In genomic region chr4:95865251-95865650, GRCm38 (mm10) we compare ENCODE assay signal across 26 mouse cellular contexts.
DNase-seq lines count a peak whose midpoint lies in the region; ATAC-seq and TF ChIP-seq lines count a peak whose summit lies in the region.
"Had no signal": no experiment of that assay in that cellular context is flagged by ENCODE, and none has a peak within 500 bp of the region (broad histone marks: within the 10 kb centered on the region; RNA-seq: fewer than 3 reads in every experiment).

No protein-coding gene starts in this region.

- ATAC-seq in erythroblast, adult 5-6 weeks (replicated peaks; ENCODE audit: low FRiP score, poor library complexity, severe bottlenecking) = no peak
- no peak for ATAC-seq in midbrain, embryonic 16.5 days
- ATAC-seq: intestine, embryonic 16.5 days; midbrain, embryonic 15.5 days had no signal

- peak; percentile 58 for DNase-seq in adrenal gland, adult 2 months
- no peak for DNase-seq in adrenal gland, adult 18-20 months (ENCODE audit: low spot score in 2 of 2)
- DNase-seq in layer of hippocampus, adult 2 months (ENCODE audit: low spot score in 2 of 2) = no peak
- no peak for DNase-seq in layer of hippocampus, postnatal 25 days (ENCODE audit: extremely low spot score in 1 of 2, low spot score in 1 of 2)
- peak; percentile 30 for DNase-seq in adrenal gland, postnatal 25 days
- DNase-seq: cerebellum, adult 9-10 months; forebrain, postnatal 0 days; gastrocnemius, postnatal 14 days; heart, postnatal 4 days; kidney, adult 8-10 months; kidney, postnatal 10 days; layer of hippocampus, adult 9-11 months; thymus, postnatal 4 days had no signal

- H3K4me3 ChIP-seq in layer of hippocampus, adult 2 months = no peak overlapping the region
- no peak overlapping the region for H3K4me3 ChIP-seq in midbrain, embryonic 16.5 days (ENCODE audit: low read depth, low read length)
- H3K4me3 ChIP-seq: embryonic facial prominence, embryonic 13.5 days; forebrain, embryonic 12.5 days; hindbrain, embryonic 13.5 days; liver, embryonic 15.5 days; lung, embryonic 15.5 days; midbrain, embryonic 10.5 days; midbrain, embryonic 15.5 days; neural tube, embryonic 13.5 days had no signal

- H3K9me3 ChIP-seq in midbrain, embryonic 16.5 days (replicated peaks; ENCODE audit: control insufficient read depth, low read length, poor library complexity, severe bottlenecking) = no peaks in the 10 kb centered on the region
- H3K9me3 ChIP-seq: embryonic facial prominence, embryonic 13.5 days; forebrain, embryonic 12.5 days; hindbrain, embryonic 13.5 days; liver, embryonic 15.5 days; lung, embryonic 15.5 days; midbrain, embryonic 10.5 days; midbrain, embryonic 15.5 days; neural tube, embryonic 13.5 days had no signal

- peak overlapping the region; percentile 64 for H3K27ac ChIP-seq in layer of hippocampus, adult 2 months
- H3K27ac ChIP-seq in midbrain, embryonic 16.5 days (ENCODE audit: low read length) = no peak overlapping the region
- H3K27ac ChIP-seq: embryonic facial prominence, embryonic 13.5 days; forebrain, embryonic 12.5 days; hindbrain, embryonic 13.5 days; liver, embryonic 15.5 days; lung, embryonic 15.5 days; midbrain, embryonic 10.5 days; midbrain, embryonic 15.5 days; neural tube, embryonic 13.5 days had no signal

- no peak overlapping the region for H3K4me2 ChIP-seq in midbrain, embryonic 16.5 days (ENCODE audit: low read length)
- H3K4me2 ChIP-seq: embryonic facial prominence, embryonic 13.5 days; forebrain, embryonic 12.5 days; heart, embryonic 11.5 days; hindbrain, embryonic 13.5 days; liver, embryonic 15.5 days; lung, embryonic 15.5 days; midbrain, embryonic 15.5 days; neural tube, embryonic 13.5 days had no signal

- no peaks in the 10 kb centered on the region for H3K4me1 ChIP-seq in midbrain, embryonic 16.5 days (ENCODE audit: control insufficient read depth, insufficient read depth, low read length)
- H3K4me1 ChIP-seq: liver, embryonic 15.5 days; midbrain, embryonic 10.5 days; midbrain, embryonic 15.5 days had no signal

- 72% methylated on average over 5 of the region's 5 CpGs for WGBS in midbrain, embryonic 16.5 days

- no peak for TF ChIP-seq CTCF in layer of hippocampus, adult 2 months (conservative IDR thresholded peaks at IDR 0.05)

- no peak overlapping the region for H3K9ac ChIP-seq in midbrain, embryonic 16.5 days (ENCODE audit: low read depth, low read length)
- H3K9ac ChIP-seq: embryonic facial prominence, embryonic 13.5 days; forebrain, embryonic 12.5 days; forebrain, postnatal 0 days; liver, embryonic 15.5 days; lung, embryonic 15.5 days; midbrain, embryonic 15.5 days; neural tube, embryonic 13.5 days had no signal

- no peaks in the 10 kb centered on the region for H3K27me3 ChIP-seq in midbrain, embryonic 16.5 days (ENCODE audit: control insufficient read depth, insufficient read depth, low read depth, low read length)
- H3K27me3 ChIP-seq: CH12.LX; embryonic facial prominence, embryonic 13.5 days; forebrain, embryonic 12.5 days; hindbrain, embryonic 13.5 days; liver, embryonic 15.5 days; lung, embryonic 15.5 days; midbrain, embryonic 15.5 days; neural tube, embryonic 13.5 days had no signal

- H3K36me3 ChIP-seq in midbrain, embryonic 16.5 days (ENCODE audit: control insufficient read depth, insufficient read depth, low read length) = no peaks in the 10 kb centered on the region
- H3K36me3 ChIP-seq: embryonic facial prominence, embryonic 13.5 days; forebrain, embryonic 12.5 days; hindbrain, embryonic 13.5 days; liver, embryonic 15.5 days; lung, embryonic 15.5 days; midbrain, embryonic 10.5 days; midbrain, embryonic 15.5 days; neural tube, embryonic 13.5 days had no signal

Comparison
In these comparisons a context has a peak if more than half of its experiments do, and no peak if none do; other contexts are left out.
1. DNase-seq: peak in adrenal gland, adult 2 months (single experiment) and adrenal gland, postnatal 25 days (single experiment); none in adrenal gland, adult 18-20 months (0 of 2), layer of hippocampus, adult 2 months (0 of 2) and layer of hippocampus, postnatal 25 days (0 of 2).